Mouse (Mus musculus): ENCODE results near the gene Phyhd1.

- TF ChIP-seq CTCF (IDR thresholded peaks at IDR 0.05; ENCODE audit: control insufficient read depth, insufficient read depth, insufficient replicate concordance, low read depth, low read length): no peak
- TF ChIP-seq POLR2A (IDR thresholded peaks at IDR 0.05; ENCODE audit: control insufficient read depth, low read depth, low read length): no peak
Observed at GRCm38 (mm10) chr2:30261921-30262839, 3.8 kb upstream of the Phyhd1 start.
